Mouse (Mus musculus): ENCODE results near the gene Shisa6.

GRCm38 (mm10) chr11:66218469-66218868 is 307.3 kb downstream of the Shisa6 start:
- TF ChIP-seq CTCF (IDR thresholded peaks at IDR 0.05; ENCODE audit: extremely low read depth, insufficient read length, insufficient replicate concordance, low read depth, low read length) = no peak
- TF ChIP-seq POLR2A (IDR thresholded peaks at IDR 0.05; ENCODE audit: low read depth, low read length) = no peak

All from small intestine, adult 2 months (tissue).